Mouse (Mus musculus) liver, embryonic 12.5 days (tissue): Measurements from ENCODE around the gene Ddx52. TPM values are rescaled to one million over a fixed set of nuclear protein-coding genes. Genes with fewer than 3 reads are reported as not detected.

ENCODE experiments used
- ATAC-seq: fragments of 200-750 bp; cut with Nextera tagmentation; 2 replicates; pipeline ENCODE4 v1.8.0; 2017; ENCODE audit warnings: moderate number of reproducible peaks, mild to moderate bottlenecking, moderate library complexity
- H3K27ac ChIP-seq: fragments of 300-500 bp; sonication (generic); 2 replicates; pipeline ENCODE4 v1.5.1; 2016; ENCODE audit warnings: mild to moderate bottlenecking
- H3K27me3 ChIP-seq: fragments of 300-500 bp; sonication (generic); replicated peaks from 2 replicates; pipeline ENCODE4 v1.6.1; 2016; ENCODE audit warnings: mild to moderate bottlenecking, moderate library complexity
- H3K36me3 ChIP-seq: fragments of 300-500 bp; sonication (generic); 2 replicates; pipeline ENCODE4 v1.6.1; 2016; ENCODE audit warnings: mild to moderate bottlenecking, moderate library complexity
- H3K4me1 ChIP-seq: fragments of 300-500 bp; sonication (generic); 2 replicates; pipeline ENCODE4 v1.6.1; 2016
- H3K4me2 ChIP-seq: fragments of 300-500 bp; sonication (generic); 2 replicates; pipeline ENCODE4 v1.6.1; 2016; ENCODE audit warnings: mild to moderate bottlenecking, moderate library complexity
- H3K4me3 ChIP-seq: fragments of 300-500 bp; sonication (generic); 2 replicates; pipeline ENCODE4 v1.5.1; 2016; ENCODE audit warnings: mild to moderate bottlenecking, moderate library complexity
- H3K9ac ChIP-seq: fragments of 300-500 bp; sonication (generic); 2 replicates; pipeline ENCODE4 v1.6.1; 2016; ENCODE audit warnings: mild to moderate bottlenecking, moderate library complexity
- H3K9me3 ChIP-seq: fragments of 300-500 bp; sonication (generic); replicated peaks from 2 replicates; pipeline ENCODE4 v1.6.1; 2016; ENCODE audit warnings: mild to moderate bottlenecking, moderate library complexity
- WGBS: fragments of 180-500 bp; shearing (Covaris S2); methylation state at CpG from one replicate; pipeline ENCODE4 v1.1.7; 2016; ENCODE audit not compliant: insufficient replicate concordance; 5-methylcytosine and 5-hydroxymethylcytosine counted together
- polyA plus RNA-seq: library from polyadenylated mRNA; unstranded; fragments of >200 nt; fragmentation: Nextera tagmentation; extraction: Ambion mirVana; gene quantifications from 2 replicates; pipeline ENCODE4 v1.2.1, GENCODE M21; 2016

The Ddx52 gene
- 24.3 and 27.4 TPM in 2 replicates for polyA plus RNA-seq

- Histone ChIP-seq H3K27me3 (peaks cover 18% of the 10 kb centered on the region; the same call in 1 of the 2 replicates), H3K9ac (peak within 1 kb of the TSS; percentile 89), H3K4me2 (peak within 1 kb of the TSS; percentile 82), H3K27ac (peak within 1 kb of the TSS; percentile 83), H3K4me3 (peak within 1 kb of the TSS; percentile 87), H3K4me1 (peaks cover 15% of the 10 kb centered on the region), H3K36me3 (peaks cover 40% of the 10 kb centered on the region), H3K9me3 (no peaks in the 10 kb centered on the region)
- 1% methylated on average over 49 of the region's 49 CpGs for whole genome bisulfite sequencing
- ATAC-seq: peak; percentile 95
Observed at GRCm38 (mm10) chr11:83941950-83942840, at the start of gene Ddx52. Ddx52 (plus strand) TSS chr11:83942062.

DNA sequence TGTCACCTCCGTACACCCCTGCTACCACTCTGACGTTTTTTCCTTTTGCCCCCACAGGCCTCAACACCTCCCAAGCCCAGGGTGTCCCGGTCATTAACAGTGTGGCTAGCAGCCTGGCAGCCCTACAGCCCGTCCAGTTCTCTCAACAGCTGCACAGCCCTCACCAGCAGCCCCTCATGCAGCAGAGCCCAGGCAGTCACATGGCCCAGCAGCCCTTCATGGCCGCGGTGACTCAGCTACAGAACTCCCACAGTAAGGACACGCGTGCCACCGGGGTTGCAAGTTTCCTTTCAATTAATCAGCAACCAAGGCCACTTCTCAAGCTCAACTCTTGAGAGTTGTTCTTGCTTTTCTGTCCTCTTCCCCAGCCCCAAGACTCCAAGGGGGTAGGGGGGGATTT lies 48.5 kb upstream of the Ddx52 start:
- Histone ChIP-seq H3K4me1 (no peaks in the 10 kb centered on the region), H3K4me3 (no peak overlapping the region), H3K9ac (no peak overlapping the region), H3K36me3 (no peaks in the 10 kb centered on the region), H3K9me3 (no peaks in the 10 kb centered on the region), H3K4me2 (no peak overlapping the region), H3K27ac (no peak overlapping the region), H3K27me3 (peaks cover 8% of the 10 kb centered on the region)
- no peak for ATAC-seq
- 68% methylated on average over 9 of the region's 9 CpGs for WGBS

DNA sequence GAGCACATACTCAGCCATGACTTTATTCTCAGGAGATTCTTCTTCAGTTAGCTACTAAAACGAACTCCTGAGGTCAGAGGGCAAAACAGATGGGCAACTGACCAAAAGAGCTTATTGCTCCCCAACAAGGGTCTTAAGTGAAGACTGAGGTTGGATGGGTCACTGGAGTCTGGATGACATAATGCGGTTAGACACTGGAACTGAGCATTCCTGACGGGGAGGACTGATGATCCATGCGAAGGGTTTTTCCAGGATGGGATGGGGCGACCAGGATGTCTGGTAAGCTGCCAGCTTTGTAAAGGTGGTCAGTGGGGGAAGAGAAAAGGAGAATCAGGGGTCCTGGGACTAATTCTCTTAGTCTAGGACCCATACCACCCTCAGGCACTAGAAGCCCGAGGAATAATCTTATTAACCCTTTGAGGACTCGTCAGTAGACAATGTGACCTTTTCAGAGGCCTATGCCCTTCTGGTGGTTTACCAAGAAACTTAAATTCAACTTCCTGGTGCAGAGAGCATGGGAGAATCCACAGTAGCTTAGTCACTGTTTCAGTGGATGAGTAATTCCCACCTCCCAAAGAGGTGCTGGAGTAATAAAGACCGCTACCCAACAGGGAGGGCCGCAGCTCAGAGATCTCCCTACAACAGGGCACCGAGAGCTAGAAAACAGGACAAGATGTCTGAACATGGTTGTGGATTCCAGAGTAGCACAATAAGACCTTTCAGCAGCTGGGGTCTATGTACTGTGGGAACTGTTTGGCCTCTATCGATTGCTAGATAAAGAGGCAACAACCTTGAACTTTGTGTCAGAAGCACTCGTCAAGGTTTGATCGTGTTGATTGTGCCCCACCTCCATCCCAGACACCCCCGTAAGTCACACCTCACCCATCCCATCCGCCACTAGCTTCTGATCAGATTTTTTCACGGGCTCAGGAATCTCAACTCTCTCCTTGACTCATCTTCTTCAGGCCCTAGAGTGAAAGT lies 45.1 kb upstream of the Ddx52 start:
- no peaks in the 10 kb centered on the region; the same call in 1 of the 2 replicates for H3K27me3 ChIP-seq
- no peak for ATAC-seq
- H3K36me3 ChIP-seq: no peaks in the 10 kb centered on the region
- no peak overlapping the region for H3K9ac ChIP-seq
- no peaks in the 10 kb centered on the region for H3K9me3 ChIP-seq
- 63% methylated on average over 16 of the region's 16 CpGs for WGBS
- no peak overlapping the region for H3K4me3 ChIP-seq
- H3K27ac ChIP-seq: no peak overlapping the region
- H3K4me1 ChIP-seq: no peaks in the 10 kb centered on the region
- no peak overlapping the region for H3K4me2 ChIP-seq

DNA sequence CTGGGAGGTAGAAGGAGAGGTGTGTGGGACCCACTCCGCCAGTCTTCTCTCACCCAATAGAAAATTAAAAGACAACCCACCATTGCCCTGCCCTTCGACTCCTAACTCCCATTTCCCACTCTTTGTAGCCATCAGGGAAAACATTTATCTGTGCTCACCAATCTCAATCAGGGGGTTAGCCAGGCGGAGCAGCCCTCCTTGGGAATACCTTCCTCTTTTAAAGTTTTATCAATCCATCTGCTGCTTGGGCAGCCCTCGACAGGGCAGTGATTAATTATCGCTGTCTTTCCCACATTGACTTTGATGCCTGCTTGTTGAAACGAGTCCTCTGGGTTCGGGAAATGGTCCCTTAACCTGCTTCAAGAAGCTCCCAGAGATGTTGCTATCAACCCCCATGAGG lies 44.3 kb upstream of the Ddx52 start:
- H3K4me3 ChIP-seq: no peak overlapping the region
- 47% methylated on average over 7 of the region's 7 CpGs for WGBS
- H3K4me1 ChIP-seq: no peaks in the 10 kb centered on the region
- no peaks in the 10 kb centered on the region for H3K36me3 ChIP-seq
- ATAC-seq: no peak
- no peak overlapping the region for H3K27ac ChIP-seq
- H3K9ac ChIP-seq: no peak overlapping the region
- no peak overlapping the region for H3K4me2 ChIP-seq
- no peaks in the 10 kb centered on the region; the same call in 1 of the 2 replicates for H3K27me3 ChIP-seq
- H3K9me3 ChIP-seq: no peaks in the 10 kb centered on the region

- Histone ChIP-seq H3K4me1 (no peaks in the 10 kb centered on the region), H3K36me3 (no peaks in the 10 kb centered on the region), H3K4me2 (no peak overlapping the region), H3K9ac (no peak overlapping the region), H3K4me3 (no peak overlapping the region), H3K27me3 (peaks cover 6% of the 10 kb centered on the region; the same call in 1 of the 2 replicates), H3K27ac (no peak overlapping the region), H3K9me3 (no peaks in the 10 kb centered on the region)
- ATAC-seq: no peak
- 57% methylated on average over 3 of the region's 3 CpGs for WGBS
Observed at GRCm38 (mm10) chr11:83902812-83903211, 39.0 kb upstream of the Ddx52 start.

DNA sequence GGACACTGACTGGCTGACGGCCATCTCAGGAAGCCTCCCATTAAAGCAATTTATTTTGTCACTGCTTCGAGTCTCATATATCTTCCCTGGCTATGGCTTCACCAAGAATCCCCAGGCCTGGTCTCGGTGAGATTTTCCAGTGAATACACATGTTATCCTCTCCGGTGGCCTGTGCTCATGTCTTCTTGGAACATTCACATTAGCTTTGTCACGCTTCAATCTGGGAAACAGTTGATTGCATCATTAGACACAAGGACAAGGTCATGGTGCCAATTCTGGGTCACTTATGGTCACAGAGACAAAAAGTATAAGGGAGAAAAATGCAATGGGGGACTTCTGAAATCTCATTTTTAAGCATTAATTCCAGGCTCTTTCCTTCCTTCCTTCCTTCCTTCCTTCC lies 36.1 kb upstream of the Ddx52 start:
- H3K27ac ChIP-seq: no peak overlapping the region
- no peak overlapping the region for H3K4me2 ChIP-seq
- H3K4me1 ChIP-seq: no peaks in the 10 kb centered on the region
- H3K9me3 ChIP-seq: no peaks in the 10 kb centered on the region
- WGBS: 67% methylated on average over 5 of the region's 5 CpGs
- no peaks in the 10 kb centered on the region for H3K36me3 ChIP-seq
- peaks cover 6% of the 10 kb centered on the region; the same call in 1 of the 2 replicates for H3K27me3 ChIP-seq
- no peak overlapping the region for H3K9ac ChIP-seq
- no peak overlapping the region for H3K4me3 ChIP-seq
- ATAC-seq: no peak

- no peak for ATAC-seq
- Histone ChIP-seq H3K9ac (no peak overlapping the region), H3K27ac (no peak overlapping the region), H3K9me3 (no peaks in the 10 kb centered on the region), H3K36me3 (no peaks in the 10 kb centered on the region), H3K4me2 (no peak overlapping the region), H3K4me3 (no peak overlapping the region), H3K27me3 (peaks cover 6% of the 10 kb centered on the region; the same call in 1 of the 2 replicates), H3K4me1 (no peaks in the 10 kb centered on the region)
- 50% methylated on average over 7 of the region's 7 CpGs for WGBS
Observed at GRCm38 (mm10) chr11:83908376-83908775, 33.5 kb upstream of the Ddx52 start.

DNA sequence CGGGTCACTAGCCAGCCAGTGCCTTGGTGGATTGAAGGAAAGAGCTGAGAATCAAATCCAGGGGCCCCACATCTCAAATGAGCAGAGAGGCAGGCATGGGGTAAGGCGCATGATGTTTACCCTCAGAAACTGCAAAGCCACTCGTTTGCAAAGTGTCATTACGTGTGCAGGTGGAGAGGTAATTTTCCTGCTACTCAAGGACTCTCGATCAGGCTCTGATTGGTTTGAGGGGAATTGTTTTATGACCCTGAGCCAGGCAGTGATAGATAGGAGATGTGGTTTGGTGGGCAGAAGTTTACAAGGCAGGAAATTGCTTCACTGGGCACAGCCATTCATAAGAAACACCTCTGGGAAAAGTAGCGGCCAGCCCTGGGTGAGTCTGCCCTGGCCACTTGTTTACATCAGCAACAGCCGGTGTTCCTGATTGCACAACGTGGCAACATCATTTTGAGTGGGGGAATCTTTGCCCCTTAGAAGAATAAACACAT lies 28.0 kb upstream of the Ddx52 start:
- H3K4me2 ChIP-seq: no peak overlapping the region
- H3K27ac ChIP-seq: no peak overlapping the region
- no peak for ATAC-seq
- H3K36me3 ChIP-seq: no peaks in the 10 kb centered on the region
- H3K4me1 ChIP-seq: peaks cover 4% of the 10 kb centered on the region; the same call in 1 of the 2 replicates
- no peak overlapping the region for H3K9ac ChIP-seq
- H3K4me3 ChIP-seq: no peak overlapping the region
- no peaks in the 10 kb centered on the region for H3K9me3 ChIP-seq
- 37% methylated on average over 8 of the region's 8 CpGs for WGBS
- 0 out of 2 replicates have a peak, but pooled peaks cover 2% of the 10 kb centered on the region for H3K27me3 ChIP-seq

DNA sequence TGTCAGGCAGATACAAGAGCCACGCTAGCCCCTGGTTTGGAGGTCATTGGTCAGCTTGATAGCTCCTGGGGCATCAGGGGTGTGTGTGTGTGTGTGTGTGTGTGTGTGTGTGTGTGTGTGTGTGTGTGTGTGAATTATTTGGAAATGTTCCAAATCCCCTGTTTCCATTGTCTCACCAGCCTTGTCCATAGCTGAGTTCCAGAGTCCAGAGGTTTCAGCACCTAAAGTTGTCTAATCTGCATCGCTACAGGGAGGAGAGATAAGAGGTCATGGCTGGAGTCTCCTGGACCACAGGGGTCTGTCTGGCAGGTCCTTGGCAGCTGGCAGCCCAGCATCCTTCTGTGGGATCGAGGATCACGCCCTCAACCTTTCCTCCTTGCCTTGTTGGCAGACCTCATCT lies 27.4 kb upstream of the Ddx52 start:
- H3K9ac ChIP-seq: no peak overlapping the region
- peaks cover 4% of the 10 kb centered on the region; the same call in 1 of the 2 replicates for H3K4me1 ChIP-seq
- H3K4me3 ChIP-seq: no peak overlapping the region
- H3K27me3 ChIP-seq: 0 out of 2 replicates have a peak, but pooled peaks cover 2% of the 10 kb centered on the region
- H3K9me3 ChIP-seq: no peaks in the 10 kb centered on the region
- H3K36me3 ChIP-seq: no peaks in the 10 kb centered on the region
- ATAC-seq: no peak
- 42% methylated on average over 4 of the region's 4 CpGs for WGBS
- no peak overlapping the region for H3K4me2 ChIP-seq
- no peak overlapping the region for H3K27ac ChIP-seq

DNA sequence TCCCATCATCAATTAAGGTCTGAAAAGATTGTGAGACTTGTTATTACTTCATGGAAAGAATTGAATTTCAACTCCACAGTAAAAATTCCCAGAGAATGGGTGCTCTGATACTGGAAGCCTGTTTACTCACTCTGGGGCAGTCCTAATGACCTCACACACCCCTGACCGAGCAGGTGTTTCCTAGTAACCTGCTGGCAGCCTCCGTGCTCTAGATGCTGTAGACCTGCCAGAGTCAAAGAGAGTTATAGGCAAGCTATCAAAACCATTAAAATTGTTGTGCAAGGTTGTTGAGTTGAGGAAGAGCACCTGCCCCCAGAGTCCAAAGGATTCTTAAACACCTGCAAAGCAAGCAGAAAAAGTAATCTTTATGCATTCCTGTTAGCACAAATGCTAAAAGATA lies 19.3 kb upstream of the Ddx52 start:
- 61% methylated on average over 2 of the region's 2 CpGs for WGBS

DNA sequence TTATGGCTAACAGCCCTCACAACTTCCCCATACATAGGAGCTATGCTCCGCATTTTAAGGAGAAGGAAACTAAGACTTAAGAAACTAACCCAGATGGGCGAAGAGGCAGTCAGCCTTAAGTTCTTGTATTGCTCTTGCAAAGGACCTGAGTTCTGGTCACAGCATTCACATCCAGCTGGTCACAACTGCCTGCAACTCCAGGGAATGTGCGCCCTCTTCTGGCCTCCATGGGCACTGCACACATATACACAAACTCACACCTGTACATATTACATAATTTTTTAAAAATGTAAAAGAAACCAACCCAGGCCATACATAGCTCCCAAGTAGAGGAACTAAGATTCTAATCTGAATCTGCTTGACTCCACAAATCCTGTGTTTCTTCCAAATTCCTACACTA lies 14.8 kb upstream of the Ddx52 start:
- no peaks in the 10 kb centered on the region for H3K36me3 ChIP-seq
- no peaks in the 10 kb centered on the region for H3K27me3 ChIP-seq
- ATAC-seq: no peak
- H3K4me3 ChIP-seq: no peak overlapping the region
- H3K27ac ChIP-seq: no peak overlapping the region
- 44% methylated on average over 3 of the region's 3 CpGs for WGBS
- no peaks in the 10 kb centered on the region for H3K9me3 ChIP-seq
- H3K4me2 ChIP-seq: no peak overlapping the region
- no peak overlapping the region for H3K9ac ChIP-seq
- no peaks in the 10 kb centered on the region for H3K4me1 ChIP-seq

More for the DNA sequence above, 19.3 kb upstream of the Ddx52 start:
- no peak overlapping the region for H3K4me3 ChIP-seq
- no peaks in the 10 kb centered on the region for H3K36me3 ChIP-seq
- no peak for ATAC-seq
- H3K4me1 ChIP-seq: no peaks in the 10 kb centered on the region
- 0 out of 2 replicates have a peak, but pooled peaks cover 2% of the 10 kb centered on the region for H3K27me3 ChIP-seq
- H3K4me2 ChIP-seq: no peak overlapping the region
- no peak overlapping the region for H3K9ac ChIP-seq
- no peaks in the 10 kb centered on the region for H3K9me3 ChIP-seq
- H3K27ac ChIP-seq: no peak overlapping the region
